Mouse (Mus musculus) spleen, adult 10 weeks (tissue): Measurements from ENCODE around the gene Tnni1. TPM values are rescaled to one million over a fixed set of nuclear protein-coding genes. Genes with fewer than 3 reads are reported as not detected.

Source experiments
- polyA plus RNA-seq: library from polyadenylated mRNA; stranded (reverse); fragments of 350-450 nt; fragmentation: Illumina TruSeq; extraction: RNeasy Lipid Tissue Mini Kit (QIAGEN cat#74804); gene quantifications from one replicate; pipeline ENCODE4 v1.2.3, GENCODE M21; 2015; ENCODE audit warnings: low replicate concordance; ENCODE audit not compliant: insufficient read depth

The Tnni1 gene
- polyA plus RNA-seq: 0.66 TPM

DNA sequence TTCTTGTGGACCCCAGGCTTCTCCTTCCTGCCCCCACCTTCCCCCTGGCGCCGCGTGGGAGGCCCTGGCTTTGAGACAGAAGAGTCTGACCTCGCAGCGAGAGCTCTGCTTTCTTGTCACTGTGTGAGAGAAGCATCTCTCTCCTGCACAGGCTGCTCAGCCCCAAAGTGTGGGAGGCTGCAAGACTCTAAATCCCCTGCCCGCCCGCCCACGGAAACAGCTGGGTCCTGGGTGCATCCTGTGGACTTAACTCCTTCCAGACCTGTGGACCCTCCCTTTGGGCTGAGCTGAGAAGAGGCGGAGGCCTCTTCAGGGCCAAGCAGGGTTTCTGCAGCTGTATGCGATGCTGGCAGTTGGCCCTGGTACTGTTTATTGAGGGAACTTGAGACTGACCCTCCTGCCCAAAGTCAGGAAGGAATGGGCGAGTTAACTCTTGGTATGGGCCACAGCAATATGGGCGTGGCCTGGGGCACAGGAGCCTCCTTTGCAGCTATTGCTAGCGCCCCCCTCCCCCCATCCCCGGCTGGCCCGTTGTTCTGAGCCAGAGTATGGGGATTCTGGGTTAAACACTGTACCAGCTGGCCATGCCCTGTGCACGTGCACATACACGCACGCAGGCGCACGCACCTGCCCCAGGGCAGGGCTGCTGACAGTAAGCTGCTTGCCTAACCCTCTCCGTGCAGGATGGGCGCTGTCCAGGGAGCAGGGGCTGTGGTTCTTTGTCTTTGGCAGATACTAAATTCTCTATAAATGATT lies at the start of gene Tnni1:
Tnni1 (plus strand) TSS at position 655 of the 756 bp plus-strand sequence.

DNA sequence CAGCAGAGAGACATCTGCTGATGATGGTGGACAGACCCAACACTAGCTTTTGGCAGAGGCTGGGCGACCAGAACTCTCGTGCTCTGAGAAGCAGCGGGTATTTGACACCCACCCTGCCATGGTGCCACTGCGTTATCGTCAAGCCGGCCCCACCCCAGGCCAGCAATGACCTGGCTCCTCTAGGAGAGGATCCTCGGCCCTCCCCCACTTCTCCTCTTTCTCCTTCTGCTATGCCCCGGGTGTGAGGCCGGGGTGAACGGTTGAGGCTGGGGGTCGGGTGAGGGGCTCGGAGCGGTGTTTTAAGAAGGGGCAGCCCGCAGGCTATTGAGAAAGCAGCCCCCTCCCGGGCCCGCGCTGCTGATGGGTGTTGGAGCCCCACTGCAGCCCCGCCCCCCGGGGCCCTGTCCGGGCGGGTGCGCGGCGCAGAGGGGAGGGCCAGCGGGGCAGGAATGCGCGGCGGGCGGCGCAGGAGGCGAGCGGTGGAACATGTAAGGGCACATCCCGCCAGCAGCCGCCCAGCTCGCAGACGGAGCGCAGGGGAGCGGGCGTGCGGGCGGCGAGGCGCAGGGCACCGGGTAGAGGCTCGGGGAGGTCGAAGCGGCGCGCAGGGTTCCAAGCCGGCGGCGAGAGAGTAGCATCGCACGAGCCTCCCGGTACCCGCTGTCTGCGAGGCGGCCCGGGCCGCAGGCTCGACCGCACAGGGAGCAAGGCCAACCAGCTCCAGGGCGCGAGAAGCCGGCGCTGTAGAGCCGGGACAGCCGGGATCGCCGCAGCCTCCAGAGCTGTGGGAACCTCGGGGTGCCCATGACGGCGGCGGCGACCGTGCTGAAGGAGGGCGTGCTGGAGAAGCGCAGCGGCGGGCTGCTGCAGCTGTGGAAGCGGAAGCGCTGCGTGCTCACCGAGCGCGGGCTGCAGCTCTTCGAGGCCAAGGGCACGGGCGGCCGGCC lies 13.3 kb upstream of the Tnni1 start, which contains the start of gene Phlda3:
Phlda3 (plus strand) TSS at position 475 of the 947 bp plus-strand sequence.

DNA sequence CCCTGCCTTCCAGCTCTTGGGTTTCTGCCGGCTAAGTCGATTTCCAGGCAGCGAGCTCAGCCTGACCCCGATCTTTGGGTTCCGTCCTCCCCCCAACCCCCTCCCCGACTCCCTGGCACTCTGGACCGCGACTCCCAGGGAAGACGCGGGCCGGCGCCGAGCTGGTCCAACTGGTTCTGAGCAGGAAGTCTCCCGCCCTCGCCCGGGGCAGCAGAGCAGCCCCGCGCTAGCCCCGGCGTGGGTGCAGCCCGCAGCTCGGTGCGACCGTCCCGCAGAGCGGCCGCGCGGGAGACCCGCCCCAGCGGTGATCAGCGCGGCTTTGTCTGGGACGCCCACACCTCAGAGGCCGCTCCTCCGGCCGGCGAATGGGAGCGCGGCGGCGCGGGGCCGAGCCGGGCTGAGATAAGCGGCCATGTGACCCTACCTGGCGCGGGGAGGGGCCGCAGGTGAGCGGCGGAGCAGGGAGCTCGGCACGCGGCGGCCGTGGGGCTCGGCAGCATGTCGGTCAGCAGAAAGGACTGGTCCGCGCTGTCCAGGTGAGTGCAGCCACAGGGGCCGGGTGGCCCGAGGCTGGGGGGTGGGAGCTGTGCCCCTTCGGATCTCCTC lies 39.4 kb downstream of the Tnni1 start, which contains the start of gene Lad1:
Lad1 (plus strand) TSS at position 118 of the 606 bp plus-strand sequence.

DNA sequence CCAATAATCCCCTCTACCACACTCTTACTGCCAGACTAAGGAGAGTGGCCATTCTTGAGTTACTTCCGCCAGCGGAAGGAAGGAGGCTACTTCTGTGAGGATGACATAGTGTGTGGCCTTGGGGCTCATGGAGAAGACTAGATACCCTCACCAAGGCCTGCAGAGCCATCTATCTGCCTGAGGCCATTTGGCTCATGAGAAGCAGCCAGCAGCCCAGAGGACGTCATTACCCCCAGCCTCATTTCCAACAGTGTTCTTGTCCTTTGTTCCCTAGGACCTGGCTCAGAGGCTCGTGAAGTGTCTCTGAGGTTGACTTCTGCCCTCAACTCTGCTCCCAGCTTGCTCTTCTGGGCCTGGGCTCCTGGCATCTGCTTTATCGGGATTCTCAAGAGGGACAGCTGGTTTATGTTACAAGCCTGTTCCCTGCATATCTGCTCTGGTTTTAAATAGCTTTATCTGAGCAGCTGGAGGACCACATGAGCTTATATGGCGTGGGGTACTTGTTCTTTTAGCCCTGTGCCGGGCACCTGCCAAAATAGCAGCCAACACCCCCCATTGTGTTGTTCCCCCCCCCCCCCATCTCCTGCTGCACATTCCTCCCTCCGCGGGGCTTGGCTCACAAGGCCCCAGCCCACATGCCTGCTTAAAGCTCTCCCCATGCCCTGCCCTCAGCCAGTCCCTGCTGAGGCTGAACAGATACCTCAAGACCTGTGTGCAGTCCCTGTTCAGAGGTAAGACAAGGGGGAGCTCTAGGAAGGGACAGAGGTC lies 56.7 kb downstream of the Tnni1 start, which contains the start of gene Tnnt2:
Tnnt2 (plus strand) TSS at position 639 of the 768 bp plus-strand sequence.

Other genes starting within 250 kb of the Tnni1 start
- gene Nav1, start 172.1 kb upstream of the Tnni1 start, polyA plus RNA-seq: 31.0 TPM
- 198 TPM for gene Csrp1, start 59.4 kb upstream of the Tnni1 start, polyA plus RNA-seq
- gene Phlda3, start 13.3 kb upstream of the Tnni1 start, polyA plus RNA-seq: 6.0 TPM
- 1.8 TPM for gene Lad1, start 39.2 kb downstream of the Tnni1 start, polyA plus RNA-seq
- 3.7 TPM for gene Tnnt2, start 56.9 kb downstream of the Tnni1 start, polyA plus RNA-seq
- gene Pkp1, start 139.8 kb downstream of the Tnni1 start, polyA plus RNA-seq: not detected
- not detected for gene Igfn1, start 226.9 kb downstream of the Tnni1 start, polyA plus RNA-seq
- 10.1 TPM for gene Tmem9, start 228.7 kb downstream of the Tnni1 start, polyA plus RNA-seq